Mouse (Mus musculus): ENCODE measurements at regions not wholly inside any gene's neighbourhood (a gene's known extent, or its start where the extent isn't known, plus 50 kb on each side); places are given as distances from the start of the nearest gene placed in this dataset.

DNA sequence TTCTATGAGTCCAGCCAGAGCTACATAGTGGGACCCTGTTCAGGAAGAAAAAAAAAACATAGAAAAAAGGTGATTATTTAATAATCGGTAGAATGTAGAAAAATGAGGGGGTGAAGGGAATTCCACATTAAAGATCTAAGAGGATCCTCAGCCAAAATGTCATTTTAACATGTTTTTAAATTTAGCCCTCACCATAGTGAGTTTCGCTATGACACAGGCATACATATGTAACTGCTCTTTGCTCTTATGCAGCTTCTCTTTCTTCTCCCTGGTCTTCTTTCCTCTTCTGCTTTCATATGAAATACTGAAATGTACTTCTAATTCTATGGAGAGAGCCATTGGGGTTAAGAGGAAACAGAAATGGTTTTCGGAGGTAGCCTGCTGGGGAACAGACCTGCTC is 70.3 kb upstream of the Prdm1 start:
- TF ChIP-seq CTCF (IDR thresholded peaks at IDR 0.05; ENCODE audit: borderline replicate concordance, insufficient read depth, low read length) (no peak), POLR2A (IDR thresholded peaks at IDR 0.05; ENCODE audit: low read depth, low read length) (no peak)
- Histone ChIP-seq H3K4me1 (ENCODE audit: control insufficient read depth, insufficient read depth, low read length) (peaks cover 9% of the 10 kb centered on the region; the same call in 1 of the 2 replicates), H3K27ac (ENCODE audit: insufficient read depth, low read length) (no peak overlapping the region), H3K4me3 (ENCODE audit: insufficient read depth, low read length) (no peak overlapping the region)

GRCm38 (mm10) chr10:44595932-44596331 is 67.6 kb upstream of the Prdm1 start:
- H3K4me3 ChIP-seq (ENCODE audit: insufficient read depth, low read length): no peak overlapping the region
- H3K4me1 ChIP-seq (ENCODE audit: control insufficient read depth, insufficient read depth, low read length): peaks cover 5% of the 10 kb centered on the region; the same call in 1 of the 2 replicates
- no peak overlapping the region for H3K27ac ChIP-seq (ENCODE audit: insufficient read depth, low read length)
- TF ChIP-seq POLR2A (IDR thresholded peaks at IDR 0.05; ENCODE audit: low read depth, low read length) (no peak), CTCF (IDR thresholded peaks at IDR 0.05; ENCODE audit: borderline replicate concordance, insufficient read depth, low read length) (no peak)

DNA sequence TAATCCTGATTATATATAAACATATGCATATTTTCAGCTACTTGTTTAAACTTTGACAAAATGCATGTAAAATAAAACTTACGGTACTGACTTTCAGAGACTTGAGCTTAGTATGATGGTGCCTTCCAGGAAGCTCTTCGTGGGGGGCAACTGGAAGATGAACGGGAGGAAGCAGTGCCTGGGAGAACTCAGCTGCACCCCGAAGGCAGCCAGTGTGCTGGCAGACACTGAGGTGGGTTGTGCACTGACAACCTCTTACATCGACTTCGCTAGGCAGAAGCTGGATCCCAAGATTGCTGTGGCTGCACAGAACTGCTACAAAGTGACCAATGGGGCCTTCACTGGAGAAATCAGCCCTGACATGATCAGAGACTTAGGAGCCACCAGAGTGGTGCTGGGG is 61.5 kb upstream of the Prdm1 start:
- Histone ChIP-seq H3K27ac (ENCODE audit: insufficient read depth, low read length) (no peak overlapping the region), H3K4me1 (ENCODE audit: control insufficient read depth, insufficient read depth, low read length) (peaks cover 4% of the 10 kb centered on the region; the same call in 1 of the 2 replicates), H3K4me3 (ENCODE audit: insufficient read depth, low read length) (no peak overlapping the region)
- no peak for TF ChIP-seq CTCF (IDR thresholded peaks at IDR 0.05; ENCODE audit: borderline replicate concordance, insufficient read depth, low read length)
- TF ChIP-seq POLR2A (IDR thresholded peaks at IDR 0.05; ENCODE audit: low read depth, low read length): no peak

DNA sequence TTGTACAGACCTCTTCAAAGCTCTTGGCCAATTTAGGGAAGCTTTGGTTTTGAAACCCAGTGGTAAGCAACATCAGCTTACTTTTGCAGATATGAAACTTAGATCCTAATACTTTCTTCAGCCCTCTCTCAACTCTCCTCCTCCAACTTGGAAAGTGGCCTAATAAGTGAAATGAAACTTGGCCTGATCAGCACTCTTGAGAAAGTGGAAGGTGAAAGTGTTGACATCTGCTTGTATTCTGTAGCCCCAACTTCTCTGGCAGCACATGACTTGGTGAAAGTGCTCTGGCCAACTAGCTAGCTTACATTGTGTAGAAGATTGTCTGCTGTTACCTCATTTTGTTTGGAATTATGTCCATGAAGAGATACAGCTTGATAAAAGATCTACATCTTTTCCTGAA is 61.1 kb upstream of the Prdm1 start:
- no peak for TF ChIP-seq POLR2A (IDR thresholded peaks at IDR 0.05; ENCODE audit: low read depth, low read length)
- no peak for TF ChIP-seq CTCF (IDR thresholded peaks at IDR 0.05; ENCODE audit: borderline replicate concordance, insufficient read depth, low read length)
- peaks cover 4% of the 10 kb centered on the region; the same call in 1 of the 2 replicates for H3K4me1 ChIP-seq (ENCODE audit: control insufficient read depth, insufficient read depth, low read length)
- no peak overlapping the region for H3K27ac ChIP-seq (ENCODE audit: insufficient read depth, low read length)
- no peak overlapping the region for H3K4me3 ChIP-seq (ENCODE audit: insufficient read depth, low read length)

GRCm38 (mm10) chr10:44582736-44583135 is 54.4 kb upstream of the Prdm1 start:
- H3K4me1 ChIP-seq (ENCODE audit: control insufficient read depth, insufficient read depth, low read length): no peaks in the 10 kb centered on the region
- no peak overlapping the region for H3K27ac ChIP-seq (ENCODE audit: insufficient read depth, low read length)
- H3K4me3 ChIP-seq (ENCODE audit: insufficient read depth, low read length): no peak overlapping the region
- TF ChIP-seq CTCF (IDR thresholded peaks at IDR 0.05; ENCODE audit: borderline replicate concordance, insufficient read depth, low read length) (no peak), POLR2A (IDR thresholded peaks at IDR 0.05; ENCODE audit: low read depth, low read length) (no peak)

Data from embryonic fibroblast, embryonic 13.5 days (primary cell).